Mouse (Mus musculus) mammary gland, adult 2 months (tissue): ENCODE results near the gene Apcs. TPM values are rescaled to one million over a fixed set of nuclear protein-coding genes. Genes with fewer than 3 reads are reported as not detected.

Experiments used
- polyA plus RNA-seq: library from polyadenylated mRNA; depleted of rRNA; stranded (reverse); fragments of >200 nt; gene quantifications from 2 replicates; pipeline ENCODE4 v1.2.3, GENCODE M21; 2012; ENCODE audit warnings: low replicate concordance; rRNA removed

Apcs gene
- 0.19 TPM in 1 of 2 replicates, not detected in the other for polyA plus RNA-seq

DNA sequence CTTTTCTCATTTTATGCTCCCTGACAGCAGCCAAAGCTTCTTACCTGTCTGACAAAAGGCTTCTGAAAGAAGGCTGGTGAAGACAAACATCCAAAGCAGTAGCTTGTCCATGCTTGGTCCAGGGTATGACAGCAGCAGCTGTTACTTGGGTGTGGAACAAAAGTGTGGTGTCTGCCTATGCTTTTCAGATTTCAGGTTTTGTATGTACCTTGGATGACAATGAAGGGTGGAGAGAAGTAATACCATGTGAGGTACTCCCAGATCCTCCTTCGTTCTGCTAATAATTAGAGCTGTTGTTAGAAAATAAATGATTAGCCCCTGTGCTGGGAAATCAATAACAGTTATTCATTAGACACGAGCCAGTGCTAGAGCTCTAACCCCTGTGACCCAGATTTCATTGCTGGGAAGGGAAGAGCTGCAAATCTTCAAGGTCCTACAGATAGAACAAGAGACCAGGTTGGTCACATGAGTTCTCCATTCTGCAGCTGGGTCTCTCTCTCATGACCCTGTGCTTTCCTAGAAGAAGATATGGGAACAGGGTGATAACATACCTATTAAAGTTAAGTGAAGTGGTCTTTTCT, at the start of gene Apcs:
Apcs (minus strand) TSS at position 265 of the 581 bp plus-strand sequence.

Other genes starting within 250 kb of the Apcs start
- 0.36 TPM in 1 of 2 replicates, not detected in the other for gene Crp, start 197.0 kb downstream of the Apcs start, polyA plus RNA-seq
- not detected in 2 replicates for gene Olfr16, start 55.4 kb upstream of the Apcs start, polyA plus RNA-seq
- gene Olfr1408, start 242.3 kb upstream of the Apcs start, polyA plus RNA-seq, result not detected in 2 replicates